Mouse (Mus musculus) lung, adult 2 months (tissue): ENCODE results near the gene Mid1. TPM values are rescaled to one million over a fixed set of nuclear protein-coding genes. Genes with fewer than 3 reads are reported as not detected.
"Not testable (repeated sequence)": the region's sequence is repeated elsewhere in the genome, so short reads cannot be mapped to it uniquely, and the experiment has no call there.

Experiments used
- DNase-seq: peaks from one replicate; pipeline ENCODE4 v3.0.0; 2022
- H3K4me1 ChIP-seq: fragments of 200-500 bp; 2 replicates; pipeline ENCODE4 v1.6.1; 2011; ENCODE audit warnings: low read length; ENCODE audit not compliant: control insufficient read depth, insufficient read depth
- H3K4me3 ChIP-seq: fragments of 200-500 bp; replicated peaks from 2 replicates; pipeline ENCODE3; 2011; ENCODE audit warnings: low read depth, mild to moderate bottlenecking, control low read depth, low read length; ENCODE audit errors: extremely low read depth
- CTCF ChIP-seq: fragments of 200-500 bp; IDR thresholded peaks from 2 replicates; pipeline ENCODE4 v1.5.1; 2011; ENCODE audit warnings: mild to moderate bottlenecking, low read length, control low read depth; ENCODE audit not compliant: insufficient read depth
- POLR2A ChIP-seq: fragments of 200-500 bp; IDR thresholded peaks from 2 replicates; pipeline ENCODE4 v1.6.1; 2011; ENCODE audit warnings: low read depth, mild to moderate bottlenecking, control low read depth, low read length, borderline replicate concordance; ENCODE audit errors: extremely low read depth
- whole genome bisulfite sequencing: fragments of 180-500 bp; shearing (Covaris S2); methylation state at CpG from one replicate; pipeline ENCODE4 v1.1.7; 2018; 5-methylcytosine and 5-hydroxymethylcytosine counted together
- polyA plus RNA-seq: library from polyadenylated mRNA; depleted of rRNA; stranded (reverse); fragments of >200 nt; gene quantifications from 2 replicates; pipeline ENCODE4 v1.2.3, GENCODE M21; 2012

Mid1 gene
- polyA plus RNA-seq, 1 experiment: 9.6 TPM

- DNase-seq: peak; percentile 24
- not testable (repeated sequence) for H3K4me3 ChIP-seq
- WGBS: 42% methylated on average over 6 of the region's 6 CpGs
These were observed 290.0 kb downstream of the Mid1 start for GRCm38 (mm10) chrX:169974974-169975373.

GRCm38 (mm10) chrX:169975681-169976131, 290.7 kb downstream of the Mid1 start:
- not testable (repeated sequence) for H3K4me1 ChIP-seq, H3K4me3 ChIP-seq, DNase-seq
- 39% methylated on average over 3 of the region's 3 CpGs for WGBS

More at GRCm38 (mm10) chrX:169974974-169975373, 290.0 kb downstream of the Mid1 start:
- H3K4me1 ChIP-seq: not testable (repeated sequence)

- not testable (repeated sequence) for DNase-seq
- WGBS: 63% methylated on average over 5 of the region's 5 CpGs
These were observed 291.3 kb downstream of the Mid1 start for GRCm38 (mm10) chrX:169976340-169976739.

GRCm38 (mm10) chrX:169977856-169978435, 292.9 kb downstream of the Mid1 start:
- WGBS: 87% methylated on average over 7 of the region's 7 CpGs
- H3K4me3 ChIP-seq, DNase-seq, H3K4me1 ChIP-seq: not testable (repeated sequence)

More at GRCm38 (mm10) chrX:169976340-169976739, 291.3 kb downstream of the Mid1 start:
- not testable (repeated sequence) for H3K4me1 ChIP-seq, H3K4me3 ChIP-seq

- peak overlapping the region; percentile 19 for H3K4me3 ChIP-seq
- peak; percentile 86 for DNase-seq
- not testable (repeated sequence) for H3K4me1 ChIP-seq
- WGBS: 45% methylated on average over 29 of the region's 29 CpGs
These were observed 293.7 kb downstream of the Mid1 start for GRCm38 (mm10) chrX:169978436-169979381.

GRCm38 (mm10) chrX:169979461-169980202, 294.6 kb downstream of the Mid1 start:
- peak; percentile 29 for DNase-seq
- H3K4me1 ChIP-seq, H3K4me3 ChIP-seq: not testable (repeated sequence)
- 70% methylated on average over 20 of the region's 20 CpGs for WGBS

GRCm38 (mm10) chrX:169980203-169980556, 295.2 kb downstream of the Mid1 start:
- not testable (repeated sequence) for H3K4me3 ChIP-seq, DNase-seq, H3K4me1 ChIP-seq
- 59% methylated on average over 6 of the region's 6 CpGs for WGBS

GRCm38 (mm10) chrX:169980809-169981289, 295.9 kb downstream of the Mid1 start:
- Histone ChIP-seq H3K4me1 (no peaks in the 10 kb centered on the region), H3K4me3 (no peak overlapping the region)
- DNase-seq: peak; percentile 50
- TF ChIP-seq POLR2A (no peak), CTCF (no peak)
- WGBS: 58% methylated on average over 12 of the region's 12 CpGs

- 72% methylated on average over 19 of the region's 19 CpGs for whole genome bisulfite sequencing
- peak; percentile 27 for DNase-seq
These were observed 296.8 kb downstream of the Mid1 start for GRCm38 (mm10) chrX:169981761-169982181.

GRCm38 (mm10) chrX:169982606-169983400, 297.8 kb downstream of the Mid1 start:
- 84% methylated on average over 23 of the region's 23 CpGs for WGBS
- not testable (repeated sequence) for H3K4me3 ChIP-seq, DNase-seq, H3K4me1 ChIP-seq

More at GRCm38 (mm10) chrX:169981761-169982181, 296.8 kb downstream of the Mid1 start:
- H3K4me1 ChIP-seq, H3K4me3 ChIP-seq: not testable (repeated sequence)

- WGBS: 78% methylated on average over 19 of the region's 19 CpGs
These were observed 298.6 kb downstream of the Mid1 start for GRCm38 (mm10) chrX:169983401-169984165.

GRCm38 (mm10) chrX:169984331-169984730, 299.3 kb downstream of the Mid1 start:
- H3K4me3 ChIP-seq, DNase-seq, H3K4me1 ChIP-seq: not testable (repeated sequence)
- WGBS: 87% methylated on average over 7 of the region's 7 CpGs

More at GRCm38 (mm10) chrX:169983401-169984165, 298.6 kb downstream of the Mid1 start:
- not testable (repeated sequence) for H3K4me3 ChIP-seq, DNase-seq, H3K4me1 ChIP-seq

- DNase-seq: peak; percentile 24
- H3K4me1 ChIP-seq, H3K4me3 ChIP-seq: not testable (repeated sequence)
- WGBS: 85% methylated on average over 21 of the region's 21 CpGs
These were observed 299.9 kb downstream of the Mid1 start for GRCm38 (mm10) chrX:169984853-169985252.
